Mouse (Mus musculus): ENCODE data around the gene Ceacam18. TPM values are rescaled to one million over a fixed set of nuclear protein-coding genes. Genes with fewer than 3 reads are reported as not detected.

Gene Ceacam18
- total and polyA plus RNA-seq, 2 experiments from 2014 or later: not detected

GRCm38 (mm10) chr7:43668582-43668981 lies 34.1 kb downstream of the Ceacam18 start:
- ATAC-seq (ENCODE audit: insufficient read depth, low read depth): no peak
- WGBS: 19% methylated on average over 3 of the region's 3 CpGs
- H3K27me3 ChIP-seq (ENCODE audit: control insufficient read depth, insufficient read depth, low read length): no peaks in the 10 kb centered on the region

DNA sequence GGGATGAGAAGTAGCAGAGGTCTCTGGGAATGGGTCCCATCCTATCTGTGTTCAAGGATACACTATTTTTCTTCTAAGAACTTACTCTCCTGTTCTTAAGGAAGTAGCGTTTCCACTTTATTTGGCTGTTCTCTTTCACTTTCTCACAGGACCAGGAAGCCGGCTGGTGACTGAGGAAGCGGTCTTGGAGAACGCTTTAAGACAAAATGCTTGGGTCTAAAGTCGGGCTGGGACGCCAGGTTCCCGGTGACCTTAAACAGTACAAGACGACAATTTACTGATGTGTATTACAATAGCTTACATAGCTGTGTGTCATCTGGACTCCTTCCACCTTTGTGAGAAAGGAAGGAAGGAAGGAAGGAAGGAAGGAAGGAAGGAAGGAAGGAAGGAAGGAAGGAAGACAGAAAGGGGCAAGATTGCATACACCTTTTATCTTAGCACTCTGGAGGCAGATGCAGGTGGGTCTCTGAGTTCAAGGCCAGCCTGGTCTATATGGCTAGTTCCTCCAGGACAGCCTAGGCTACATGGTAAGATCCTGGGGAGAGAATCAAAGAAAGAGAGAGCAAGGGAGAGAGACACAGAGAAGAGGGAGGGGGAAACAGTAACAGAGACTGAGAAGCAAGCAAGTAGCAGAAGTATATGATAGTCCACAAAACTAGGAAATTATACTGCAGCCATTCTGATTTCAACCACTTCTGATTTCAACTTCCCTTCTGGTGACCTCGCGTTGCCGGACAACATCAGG lies 36.7 kb downstream of the Ceacam18 start:
- no peak for TF ChIP-seq CTCF (IDR thresholded peaks at IDR 0.05; ENCODE audit: low read depth)
- no peak for TF ChIP-seq EP300 (IDR thresholded peaks at IDR 0.05; ENCODE audit: low read depth)
- Histone ChIP-seq H3K4me3 (ENCODE audit: low read depth, low read length) (peak overlapping the region; percentile 64), H3K27ac (ENCODE audit: low read depth) (peak overlapping the region; percentile 12; the same call in 1 of the 2 replicates), H3K4me1 (ENCODE audit: control insufficient read depth, insufficient read depth) (peaks cover 9% of the 10 kb centered on the region), H3K4me2 (ENCODE audit: low read depth, low read length) (peak overlapping the region; percentile 82; the same call in 1 of the 2 replicates), H3K9ac (replicated peaks; ENCODE audit: low read depth, low read length) (no peak overlapping the region), H3K36me3 (replicated peaks; ENCODE audit: control insufficient read depth, insufficient read depth, low read length) (peaks cover 15% of the 10 kb centered on the region), H3K9me3 (replicated peaks; ENCODE audit: control insufficient read depth, low read length) (no peaks in the 10 kb centered on the region), H3K27me3 (ENCODE audit: control insufficient read depth, insufficient read depth, low read length) (no peaks in the 10 kb centered on the region)
- no peak for DNase-seq (ENCODE audit: low spot score)
- 66% methylated on average over 11 of the region's 11 CpGs for WGBS
- 0 out of 2 replicates have a peak, but pooled peaks have one; percentile 2 for ATAC-seq (ENCODE audit: insufficient read depth, low read depth)

More at GRCm38 (mm10) chr7:43668582-43668981, 34.1 kb downstream of the Ceacam18 start:
- no peak overlapping the region for H3K27ac ChIP-seq (ENCODE audit: low read depth)
- no peaks in the 10 kb centered on the region for H3K9me3 ChIP-seq (replicated peaks; ENCODE audit: control insufficient read depth, low read length)
- H3K4me2 ChIP-seq (ENCODE audit: low read depth, low read length): no peak overlapping the region
- no peak overlapping the region for H3K9ac ChIP-seq (replicated peaks; ENCODE audit: low read depth, low read length)
- H3K36me3 ChIP-seq (replicated peaks; ENCODE audit: control insufficient read depth, insufficient read depth, low read length): no peaks in the 10 kb centered on the region
- H3K4me1 ChIP-seq (ENCODE audit: control insufficient read depth, insufficient read depth): peaks cover 9% of the 10 kb centered on the region
- TF ChIP-seq CTCF (IDR thresholded peaks at IDR 0.05; ENCODE audit: low read depth): no peak
- no peak for TF ChIP-seq EP300 (IDR thresholded peaks at IDR 0.05; ENCODE audit: low read depth)
- H3K4me3 ChIP-seq (ENCODE audit: low read depth, low read length): no peak overlapping the region
- DNase-seq (ENCODE audit: low spot score): no peak

DNA sequence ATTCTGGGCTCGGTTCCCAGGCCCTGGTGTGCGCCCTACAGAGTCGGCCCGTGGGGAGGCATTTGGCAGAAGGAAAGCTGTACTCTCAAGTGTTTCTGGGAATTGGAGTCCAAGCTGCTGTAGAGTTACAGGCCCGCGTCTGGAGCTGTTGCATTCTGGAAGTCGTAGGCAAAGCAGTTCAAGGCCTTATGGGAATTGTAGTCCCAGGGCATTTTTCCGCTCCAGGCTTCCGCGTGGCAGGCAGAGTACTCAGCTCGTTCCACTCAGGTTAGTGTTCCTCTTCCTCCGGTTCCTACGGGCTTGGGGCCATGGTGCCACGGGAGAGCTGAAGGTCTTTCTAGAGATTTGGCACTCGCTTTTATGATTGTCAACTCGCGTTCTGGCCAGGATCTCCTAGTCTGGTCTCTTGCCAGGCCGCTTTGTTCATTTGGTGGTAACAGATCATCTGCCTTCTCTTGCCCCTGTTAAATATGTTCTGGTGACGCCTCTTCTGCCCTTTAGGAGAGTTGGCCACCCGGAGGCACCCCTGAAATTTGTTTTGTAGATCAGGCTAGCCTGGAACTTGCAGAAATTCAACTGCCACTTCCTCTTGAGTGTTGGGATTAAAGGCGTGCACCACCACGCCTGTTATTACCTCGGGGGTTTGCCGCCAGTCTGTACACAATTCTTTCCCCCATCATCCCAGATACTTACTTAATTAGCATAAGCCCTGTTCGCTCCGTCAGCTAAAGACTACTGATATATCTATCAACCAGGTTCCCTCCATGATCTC lies 37.5 kb downstream of the Ceacam18 start, which contains the start of gene Ctu1:
Ctu1 (plus strand) TSS at position 208 of the 772 bp plus-strand sequence.
- Histone ChIP-seq H3K9me3 (replicated peaks; ENCODE audit: control insufficient read depth, low read length) (no peaks in the 10 kb centered on the region), H3K27ac (ENCODE audit: low read depth) (peak within 1 kb of the TSS; percentile 13; the same call in 1 of the 2 replicates), H3K4me1 (ENCODE audit: control insufficient read depth, insufficient read depth) (peaks cover 9% of the 10 kb centered on the region), H3K9ac (replicated peaks; ENCODE audit: low read depth, low read length) (peak within 1 kb of the TSS; percentile 72), H3K4me3 (ENCODE audit: low read depth, low read length) (peak within 1 kb of the TSS; percentile 64), H3K36me3 (replicated peaks; ENCODE audit: control insufficient read depth, insufficient read depth, low read length) (peaks cover 23% of the 10 kb centered on the region), H3K4me2 (ENCODE audit: low read depth, low read length) (peak within 1 kb of the TSS; percentile 82), H3K27me3 (ENCODE audit: control insufficient read depth, insufficient read depth, low read length) (no peaks in the 10 kb centered on the region)
- under 1% methylated on average over 26 of the region's 26 CpGs for WGBS
- DNase-seq (ENCODE audit: low spot score) (peak; percentile 97), ATAC-seq (ENCODE audit: insufficient read depth, low read depth) (peak; percentile 100)
- TF ChIP-seq CTCF (IDR thresholded peaks at IDR 0.05; ENCODE audit: low read depth): no peak
- no peak for TF ChIP-seq EP300 (IDR thresholded peaks at IDR 0.05; ENCODE audit: low read depth)

DNA sequence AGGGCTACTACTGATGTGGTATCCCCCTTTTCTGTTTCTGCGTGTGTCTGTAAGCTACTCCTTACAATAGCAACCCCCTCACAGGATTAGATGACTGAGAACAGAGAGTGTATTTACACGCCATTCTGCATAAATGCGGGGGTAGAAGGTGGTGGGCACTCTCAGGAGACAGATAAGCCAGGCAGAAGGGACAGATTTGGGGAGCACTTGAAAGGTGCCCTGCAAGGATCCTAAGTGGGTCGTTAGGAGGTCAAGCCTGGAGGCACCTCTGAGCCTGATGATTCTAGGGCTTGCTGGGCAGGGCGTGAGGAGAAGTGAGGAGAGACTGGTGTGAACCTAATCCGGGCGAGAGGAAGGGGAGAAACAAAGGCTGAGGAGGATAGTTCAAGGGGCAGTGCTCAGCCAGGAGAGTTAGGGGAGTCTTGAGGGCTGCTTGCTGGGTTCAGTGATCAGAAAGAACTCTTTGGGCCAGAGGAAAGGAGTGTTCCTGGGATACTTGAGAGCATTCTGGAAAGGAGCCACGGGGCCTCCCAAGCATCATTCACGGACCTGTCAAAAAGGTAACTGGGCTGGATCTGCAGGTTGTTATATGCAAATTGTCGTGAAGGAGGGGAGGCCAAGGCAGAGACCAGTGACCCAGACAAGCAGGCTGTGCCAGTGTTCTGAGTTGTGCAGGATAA lies 38.2 kb downstream of the Ceacam18 start:
- Histone ChIP-seq H3K4me1 (ENCODE audit: control insufficient read depth, insufficient read depth) (peaks cover 9% of the 10 kb centered on the region), H3K9ac (replicated peaks; ENCODE audit: low read depth, low read length) (peak overlapping the region; percentile 72), H3K27me3 (ENCODE audit: control insufficient read depth, insufficient read depth, low read length) (no peaks in the 10 kb centered on the region), H3K4me2 (ENCODE audit: low read depth, low read length) (peak overlapping the region; percentile 82), H3K4me3 (ENCODE audit: low read depth, low read length) (peak overlapping the region; percentile 64), H3K27ac (ENCODE audit: low read depth) (no peak overlapping the region), H3K9me3 (replicated peaks; ENCODE audit: control insufficient read depth, low read length) (no peaks in the 10 kb centered on the region), H3K36me3 (replicated peaks; ENCODE audit: control insufficient read depth, insufficient read depth, low read length) (peaks cover 30% of the 10 kb centered on the region)
- no peak for TF ChIP-seq EP300 (IDR thresholded peaks at IDR 0.05; ENCODE audit: low read depth)
- no peak for TF ChIP-seq CTCF (IDR thresholded peaks at IDR 0.05; ENCODE audit: low read depth)
- WGBS: 14% methylated on average over 10 of the region's 10 CpGs
- ATAC-seq (ENCODE audit: insufficient read depth, low read depth) (no peak), DNase-seq (ENCODE audit: low spot score) (no peak)

DNA sequence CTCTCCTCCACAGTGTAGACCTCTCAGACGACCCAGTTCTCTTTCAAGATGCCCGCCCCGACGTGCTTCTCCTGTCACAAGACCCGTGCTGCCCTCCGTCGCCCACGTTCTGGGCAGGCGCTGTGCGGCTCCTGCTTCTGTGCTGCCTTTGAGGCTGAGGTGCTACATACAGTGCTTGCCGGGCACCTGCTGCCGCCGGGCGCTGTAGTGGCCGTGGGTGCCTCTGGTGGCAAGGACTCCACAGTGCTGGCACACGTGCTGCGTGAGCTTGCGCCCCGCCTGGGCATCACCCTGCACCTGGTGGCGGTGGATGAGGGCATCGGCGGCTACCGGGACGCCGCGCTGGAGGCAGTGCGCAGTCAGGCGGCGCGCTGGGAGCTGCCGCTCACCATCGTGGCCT lies 40.6 kb downstream of the Ceacam18 start:
- Histone ChIP-seq H3K4me2 (ENCODE audit: low read depth, low read length) (no peak overlapping the region), H3K4me1 (ENCODE audit: control insufficient read depth, insufficient read depth) (peaks cover 9% of the 10 kb centered on the region), H3K27me3 (ENCODE audit: control insufficient read depth, insufficient read depth, low read length) (no peaks in the 10 kb centered on the region), H3K9ac (replicated peaks; ENCODE audit: low read depth, low read length) (no peak overlapping the region), H3K36me3 (replicated peaks; ENCODE audit: control insufficient read depth, insufficient read depth, low read length) (peaks cover 38% of the 10 kb centered on the region), H3K9me3 (replicated peaks; ENCODE audit: control insufficient read depth, low read length) (no peaks in the 10 kb centered on the region), H3K4me3 (ENCODE audit: low read depth, low read length) (no peak overlapping the region), H3K27ac (ENCODE audit: low read depth) (no peak overlapping the region)
- 86% methylated on average over 31 of the region's 32 CpGs for WGBS
- no peak for TF ChIP-seq EP300 (IDR thresholded peaks at IDR 0.05; ENCODE audit: low read depth)
- TF ChIP-seq CTCF (IDR thresholded peaks at IDR 0.05; ENCODE audit: low read depth): no peak
- no peak for DNase-seq (ENCODE audit: low spot score)
- no peak for ATAC-seq (ENCODE audit: insufficient read depth, low read depth)
